In genomic region chr10:19167101-19167500, GRCm38 (mm10) we compare ENCODE assay signal across 11 mouse cellular contexts.
DNase-seq lines count a peak whose midpoint lies in the region; ATAC-seq and TF ChIP-seq lines count a peak whose summit lies in the region.
"Had no signal": no experiment of that assay in that cellular context is flagged by ENCODE, and none has a peak within 500 bp of the region (broad histone marks: within the 10 kb centered on the region; RNA-seq: fewer than 3 reads in every experiment).

No protein-coding gene starts in this region.

- no peak for DNase-seq in heart, adult 8-10 months (ENCODE audit: low spot score)
- DNase-seq in lung, postnatal 0 days (ENCODE audit: low spot score) = no peak
- DNase-seq in lung, postnatal 14 days = no peak
- no peak for DNase-seq in gastrocnemius, adult 2 months
- DNase-seq in cerebellum, postnatal 14 days = no peak
- DNase-seq: cerebellum, adult 2 months; right cerebral cortex, postnatal 25 days had no signal

- no peaks in the 10 kb centered on the region for H3K27me3 ChIP-seq in heart, embryonic 15.5 days
- no peaks in the 10 kb centered on the region for H3K27me3 ChIP-seq in lung, postnatal 0 days (replicated peaks; ENCODE audit: insufficient read depth, low read length)
- H3K27me3 ChIP-seq in embryonic facial prominence, embryonic 13.5 days = no peaks in the 10 kb centered on the region
- no peaks in the 10 kb centered on the region for H3K27me3 ChIP-seq in hindbrain, embryonic 12.5 days
- H3K27me3 ChIP-seq: forebrain, embryonic 13.5 days had no signal

- H3K9ac ChIP-seq in heart, embryonic 15.5 days = no peak overlapping the region
- H3K9ac ChIP-seq in lung, postnatal 0 days (replicated peaks; ENCODE audit: low read depth) = no peak overlapping the region
- no peak overlapping the region for H3K9ac ChIP-seq in embryonic facial prominence, embryonic 13.5 days
- H3K9ac ChIP-seq in hindbrain, embryonic 12.5 days = no peak overlapping the region
- H3K9ac ChIP-seq: forebrain, embryonic 13.5 days had no signal

- H3K27ac ChIP-seq in heart, embryonic 15.5 days = peak overlapping the region; percentile 55
- H3K27ac ChIP-seq in lung, postnatal 0 days (ENCODE audit: low read length) = peak overlapping the region; percentile 39; the same call in 1 of the 2 replicates
- H3K27ac ChIP-seq in embryonic facial prominence, embryonic 13.5 days = 0 out of 2 replicates have a peak overlapping the region, but pooled peaks have one; percentile 40
- no peak overlapping the region; the same call in 1 of the 2 replicates for H3K27ac ChIP-seq in hindbrain, embryonic 12.5 days
- H3K27ac ChIP-seq in gastrocnemius, adult 2 months = no peak overlapping the region; the same call in 1 of the 2 replicates
- H3K27ac ChIP-seq: forebrain, embryonic 13.5 days had no signal

- no peak for TF ChIP-seq CTCF in lung, postnatal 0 days (IDR thresholded peaks at IDR 0.05)
- TF ChIP-seq CTCF in gastrocnemius, adult 2 months (IDR thresholded peaks at IDR 0.05) = no peak

- H3K4me3 ChIP-seq in heart, embryonic 15.5 days = 0 out of 2 replicates have a peak overlapping the region, but pooled peaks have one; percentile 8
- H3K4me3 ChIP-seq in lung, postnatal 0 days (ENCODE audit: low read depth, low read length) = no peak overlapping the region
- H3K4me3 ChIP-seq in embryonic facial prominence, embryonic 13.5 days = no peak overlapping the region
- no peak overlapping the region for H3K4me3 ChIP-seq in hindbrain, embryonic 12.5 days
- no peak overlapping the region for H3K4me3 ChIP-seq in gastrocnemius, adult 2 months
- H3K4me3 ChIP-seq: forebrain, embryonic 13.5 days had no signal

- no peaks in the 10 kb centered on the region for H3K9me3 ChIP-seq in heart, embryonic 15.5 days (replicated peaks)
- H3K9me3 ChIP-seq in lung, postnatal 0 days (ENCODE audit: low read length) = no peaks in the 10 kb centered on the region
- no peaks in the 10 kb centered on the region for H3K9me3 ChIP-seq in embryonic facial prominence, embryonic 13.5 days
- no peaks in the 10 kb centered on the region for H3K9me3 ChIP-seq in hindbrain, embryonic 12.5 days (replicated peaks)
- H3K9me3 ChIP-seq: forebrain, embryonic 13.5 days had no signal

- H3K4me2 ChIP-seq in heart, embryonic 15.5 days = peak overlapping the region; percentile 49
- 0 out of 2 replicates have a peak overlapping the region, but pooled peaks have one; percentile 5 for H3K4me2 ChIP-seq in lung, postnatal 0 days (replicated peaks; ENCODE audit: low read depth, low read length)
- H3K4me2 ChIP-seq in embryonic facial prominence, embryonic 13.5 days = 0 out of 2 replicates have a peak overlapping the region, but pooled peaks have one; percentile 22
- H3K4me2 ChIP-seq in hindbrain, embryonic 12.5 days (replicated peaks) = peak overlapping the region; percentile 9; the same call in 1 of the 2 replicates
- H3K4me2 ChIP-seq: forebrain, embryonic 13.5 days had no signal

- ATAC-seq in heart, embryonic 15.5 days (replicated peaks; ENCODE audit: insufficient number of reproducible peaks, insufficient read depth, low FRiP score, low read depth) = no peak
- no peak; the same call in 1 of the 2 replicates for ATAC-seq in lung, postnatal 0 days
- ATAC-seq in embryonic facial prominence, embryonic 13.5 days (ENCODE audit: insufficient number of reproducible peaks, insufficient read depth, low FRiP score, low TSS enrichment, low read depth) = no peak; the same call in 1 of the 2 replicates
- peak; percentile 40 for ATAC-seq in hindbrain, embryonic 12.5 days (ENCODE audit: low FRiP score)

- intact Hi-C loops in gastrocnemius, adult 2 months (cut with DNase I) = no loop called here

- no peaks in the 10 kb centered on the region for H3K36me3 ChIP-seq in heart, embryonic 15.5 days
- H3K36me3 ChIP-seq in lung, postnatal 0 days (ENCODE audit: insufficient read depth, low read length) = no peaks in the 10 kb centered on the region
- H3K36me3 ChIP-seq in embryonic facial prominence, embryonic 13.5 days = no peaks in the 10 kb centered on the region
- H3K36me3 ChIP-seq in hindbrain, embryonic 12.5 days = no peaks in the 10 kb centered on the region

- peaks cover 27% of the 10 kb centered on the region for H3K4me1 ChIP-seq in heart, embryonic 15.5 days (replicated peaks)
- peaks cover 4% of the 10 kb centered on the region; the same call in 1 of the 2 replicates for H3K4me1 ChIP-seq in lung, postnatal 0 days (ENCODE audit: insufficient read depth, low read depth, low read length)
- peaks cover 12% of the 10 kb centered on the region for H3K4me1 ChIP-seq in embryonic facial prominence, embryonic 13.5 days
- H3K4me1 ChIP-seq in hindbrain, embryonic 12.5 days = peaks cover 8% of the 10 kb centered on the region; the same call in 1 of the 2 replicates
- H3K4me1 ChIP-seq: forebrain, embryonic 13.5 days had no signal

- 73% methylated on average over 7 of the region's 7 CpGs for WGBS in heart, embryonic 15.5 days
- WGBS in lung, postnatal 0 days = 70% methylated on average over 7 of the region's 7 CpGs
- WGBS in embryonic facial prominence, embryonic 13.5 days = 78% methylated on average over 7 of the region's 7 CpGs
- WGBS in hindbrain, embryonic 12.5 days = 72% methylated on average over 7 of the region's 7 CpGs

- TF ChIP-seq EP300 in lung, postnatal 0 days (IDR thresholded peaks at IDR 0.05) = no peak

Comparison
In these comparisons a context has a peak if more than half of its experiments do, and no peak if none do; other contexts are left out.
1. H3K27ac ChIP-seq: peak in heart, embryonic 15.5 days (single experiment), lung, postnatal 0 days (single experiment) and embryonic facial prominence, embryonic 13.5 days (single experiment); none in hindbrain, embryonic 12.5 days (single experiment) and gastrocnemius, adult 2 months (single experiment).
2. Peak in every context shown above with its lines, with median percentiles within 50 percentile points of each other: H3K4me2 ChIP-seq.